Mouse (Mus musculus) heart, postnatal 0 days (tissue): Measurements from ENCODE around the gene Cd200r1. TPM values are rescaled to one million over a fixed set of nuclear protein-coding genes. Genes with fewer than 3 reads are reported as not detected.
A peak's percentile ranks its signal among the peaks of the same experiment; 100 is the strongest.

Source experiments
- ATAC-seq: fragments of 200-750 bp; cut with Nextera tagmentation; 2 replicates; pipeline ENCODE4 v1.8.0; 2017; ENCODE audit warnings: low read depth, moderate number of reproducible peaks, moderate library complexity; ENCODE audit not compliant: insufficient read depth
- DNase-seq: peaks from one replicate; pipeline ENCODE4 v3.0.0-alpha.2; 2016; ENCODE audit warnings: low spot score
- H3K27ac ChIP-seq: fragments of 300-500 bp; sonication (generic); 2 replicates; pipeline ENCODE4 v1.5.1; 2014; ENCODE audit warnings: low read depth, mild to moderate bottlenecking
- H3K27me3 ChIP-seq: fragments of 300-500 bp; sonication (generic); 2 replicates; pipeline ENCODE4 v1.6.1; 2014; ENCODE audit warnings: low read length, mixed read lengths; ENCODE audit not compliant: control insufficient read depth, insufficient read depth
- H3K36me3 ChIP-seq: fragments of 300-500 bp; sonication (generic); replicated peaks from 2 replicates; pipeline ENCODE4 v1.6.1; 2014; ENCODE audit warnings: low read length, mixed read lengths; ENCODE audit not compliant: control insufficient read depth, insufficient read depth
- H3K4me1 ChIP-seq: fragments of 300-500 bp; sonication (generic); 2 replicates; pipeline ENCODE4 v1.6.1; 2014; ENCODE audit warnings: antibody characterized with exemption; ENCODE audit not compliant: control insufficient read depth, insufficient read depth
- H3K4me2 ChIP-seq: fragments of 300-500 bp; sonication (generic); 2 replicates; pipeline ENCODE4 v1.6.1; 2014; ENCODE audit warnings: low read depth, mild to moderate bottlenecking, low read length, moderate library complexity
- H3K4me3 ChIP-seq: fragments of 300-500 bp; sonication (generic); 2 replicates; pipeline ENCODE4 v1.5.1; 2014; ENCODE audit warnings: low read depth, low read length
- H3K9ac ChIP-seq: fragments of 300-500 bp; sonication (generic); replicated peaks from 2 replicates; pipeline ENCODE4 v1.6.1; 2014; ENCODE audit warnings: low read depth, low read length, mixed read lengths
- H3K9me3 ChIP-seq: fragments of 300-500 bp; sonication (generic); replicated peaks from 2 replicates; pipeline ENCODE4 v1.6.1; 2016; ENCODE audit warnings: low read length; ENCODE audit not compliant: control insufficient read depth
- CTCF ChIP-seq: IDR thresholded peaks from 2 replicates; pipeline ENCODE4 v1.5.1; 2016; ENCODE audit warnings: antibody characterized with exemption, control low read depth, low read depth
- EP300 ChIP-seq: IDR thresholded peaks from 2 replicates; pipeline ENCODE4 v1.6.1; 2016; ENCODE audit warnings: antibody characterized with exemption, low read depth
- WGBS: fragments of 180-500 bp; shearing (Covaris S2); extraction: QIAGEN DNeasy Blood & Tissue Kit; methylation state at CpG from one replicate; pipeline ENCODE4 v1.1.7; 2014; 5-methylcytosine and 5-hydroxymethylcytosine counted together
- polyA plus RNA-seq: library from polyadenylated mRNA; unstranded; fragments of >200 nt; fragmentation: Nextera tagmentation; extraction: Ambion mirVana; gene quantifications from 2 replicates; pipeline ENCODE4 v1.2.1, GENCODE M21; 2015
- total RNA-seq: library from RNA; depleted of rRNA; stranded (reverse); fragments of >200 nt; gene quantifications from 2 replicates; pipeline ENCODE4 v1.2.3, GENCODE M21; 2014; ENCODE audit warnings: low replicate concordance

Gene Cd200r1
- total and polyA plus RNA-seq, 2 experiments from 2014 or later = 0.98 to 1.6 TPM

DNA sequence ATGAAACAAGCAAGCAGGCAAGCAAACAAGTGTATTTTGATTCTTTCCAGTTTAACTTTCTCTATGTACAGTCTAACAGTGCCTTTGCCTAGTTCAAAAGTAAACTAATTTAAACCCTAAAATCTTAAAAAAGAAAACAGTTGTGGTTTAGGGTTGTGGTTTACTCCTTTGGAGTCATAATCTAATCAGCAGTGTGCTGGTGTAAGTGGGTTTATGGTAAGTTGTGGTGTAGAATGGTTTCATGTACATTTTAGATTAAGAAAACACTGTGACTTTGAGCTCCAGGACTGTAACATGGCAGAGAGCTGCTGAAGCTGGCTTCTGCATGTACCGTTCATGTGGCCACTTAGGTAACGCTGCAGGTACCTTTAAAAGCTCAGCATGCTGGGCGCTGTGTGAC lies 38.0 kb upstream of the Cd200r1 start:
- no peak overlapping the region for H3K27ac ChIP-seq
- H3K4me2 ChIP-seq = no peak overlapping the region
- peaks cover 45% of the 10 kb centered on the region for H3K36me3 ChIP-seq
- TF ChIP-seq EP300 (no peak), CTCF (no peak)
- DNase-seq (no peak), ATAC-seq (no peak)
- H3K9ac ChIP-seq = no peak overlapping the region
- 96% methylated on average over 3 of the region's 3 CpGs for WGBS
- peaks cover 13% of the 10 kb centered on the region for H3K4me1 ChIP-seq
- no peaks in the 10 kb centered on the region for H3K9me3 ChIP-seq
- H3K4me3 ChIP-seq = no peak overlapping the region
- no peaks in the 10 kb centered on the region for H3K27me3 ChIP-seq

DNA sequence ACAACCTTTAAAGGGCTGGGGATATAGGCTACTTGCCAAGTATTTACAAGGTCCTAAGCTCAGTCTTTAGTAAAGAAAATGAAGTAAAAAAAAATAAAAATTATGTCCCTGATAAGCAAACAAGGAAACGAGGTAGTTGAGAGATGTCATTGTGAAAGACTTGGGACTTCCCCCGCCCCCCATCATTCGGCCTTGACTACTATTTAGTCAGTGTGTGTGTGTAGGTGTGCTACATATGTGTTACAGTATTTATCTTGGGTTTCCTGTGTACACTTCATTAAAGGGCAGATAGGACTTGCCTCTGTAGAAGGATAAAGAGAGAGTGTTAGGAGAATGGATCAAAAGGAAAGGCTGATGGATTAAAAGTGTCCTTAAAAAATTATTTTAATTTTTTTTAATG lies 31.5 kb upstream of the Cd200r1 start:
- TF ChIP-seq EP300 (no peak), CTCF (no peak)
- H3K36me3 ChIP-seq = peaks cover 97% of the 10 kb centered on the region
- WGBS = 67% methylated on average over 3 of the region's 3 CpGs

DNA sequence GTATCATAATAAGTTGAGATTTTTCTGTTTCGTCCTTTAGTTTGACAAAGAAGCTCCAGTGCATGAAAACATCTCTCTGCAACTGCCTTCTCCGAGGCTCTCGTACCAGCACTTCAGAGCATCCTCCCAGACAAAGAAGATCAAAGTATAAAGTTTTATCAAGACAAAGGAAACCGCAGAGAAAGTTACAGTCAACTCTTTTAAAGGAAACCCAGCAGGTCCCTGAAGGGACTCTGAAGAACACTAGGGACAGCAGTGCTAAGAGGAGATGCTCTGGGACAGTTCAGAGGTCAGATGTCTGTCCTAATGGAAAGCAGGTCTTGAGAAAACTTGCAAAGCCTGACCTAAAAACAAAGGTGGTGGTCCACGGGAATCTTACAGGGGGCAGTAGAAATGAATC lies 29.9 kb upstream of the Cd200r1 start:
- WGBS = 82% methylated on average over 5 of the region's 5 CpGs
- H3K4me2 ChIP-seq = no peak overlapping the region
- no peaks in the 10 kb centered on the region for H3K9me3 ChIP-seq
- DNase-seq = no peak
- H3K4me1 ChIP-seq = no peaks in the 10 kb centered on the region
- peaks cover 88% of the 10 kb centered on the region for H3K36me3 ChIP-seq
- H3K27me3 ChIP-seq = no peaks in the 10 kb centered on the region
- TF ChIP-seq EP300 = no peak
- no peak for TF ChIP-seq CTCF
- ATAC-seq = no peak
- no peak overlapping the region for H3K9ac ChIP-seq
- H3K27ac ChIP-seq = no peak overlapping the region
- no peak overlapping the region for H3K4me3 ChIP-seq

More for the DNA sequence above, 31.5 kb upstream of the Cd200r1 start:
- ATAC-seq (no peak), DNase-seq (no peak)
- H3K4me3 ChIP-seq = no peak overlapping the region
- H3K4me1 ChIP-seq = no peaks in the 10 kb centered on the region
- H3K9me3 ChIP-seq = no peaks in the 10 kb centered on the region
- H3K4me2 ChIP-seq = no peak overlapping the region
- H3K27ac ChIP-seq = no peak overlapping the region
- no peak overlapping the region for H3K9ac ChIP-seq
- H3K27me3 ChIP-seq = no peaks in the 10 kb centered on the region

DNA sequence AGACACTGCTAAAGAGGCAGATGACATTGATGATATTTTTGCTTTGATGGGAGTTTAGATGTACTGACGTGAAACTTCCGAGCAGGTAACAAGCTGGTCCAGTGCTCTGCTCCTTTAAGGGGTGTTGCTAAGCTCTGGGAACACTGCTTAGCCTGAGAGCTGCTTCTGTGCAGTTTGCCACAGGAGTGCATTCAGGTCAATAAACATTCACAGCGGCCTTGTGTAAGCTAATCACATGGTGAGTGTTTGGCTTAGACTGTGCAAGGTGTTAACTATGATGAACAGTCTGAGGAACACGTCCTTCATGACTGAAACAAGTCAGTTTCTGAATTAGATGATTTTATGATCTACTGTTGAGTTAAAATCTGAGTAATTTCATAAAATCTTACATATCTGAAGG lies 29.4 kb upstream of the Cd200r1 start:
- Histone ChIP-seq H3K27me3 (no peaks in the 10 kb centered on the region), H3K9ac (no peak overlapping the region), H3K27ac (no peak overlapping the region), H3K9me3 (no peaks in the 10 kb centered on the region), H3K4me3 (no peak overlapping the region), H3K4me1 (no peaks in the 10 kb centered on the region), H3K36me3 (peaks cover 87% of the 10 kb centered on the region), H3K4me2 (no peak overlapping the region)
- TF ChIP-seq CTCF (no peak), EP300 (no peak)
- 78% methylated on average over 4 of the region's 4 CpGs for WGBS
- DNase-seq = no peak
- no peak for ATAC-seq

DNA sequence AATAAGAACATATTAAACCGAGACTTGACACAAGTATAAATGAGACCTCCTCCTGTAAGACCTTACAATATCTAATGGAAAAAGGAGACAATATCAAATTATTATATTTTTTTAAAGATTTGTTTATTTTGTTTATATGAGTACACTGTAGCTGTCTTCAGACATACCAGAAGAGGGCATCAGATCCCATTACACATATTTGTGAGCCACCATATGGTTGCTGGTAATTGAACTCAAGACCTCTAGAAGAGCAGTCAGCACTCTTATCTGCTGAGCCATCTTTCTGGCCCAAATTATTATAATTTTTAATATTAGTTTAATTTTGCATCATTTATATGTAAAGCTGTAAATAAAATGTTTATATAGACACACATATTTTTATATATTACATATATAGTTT lies 22.8 kb upstream of the Cd200r1 start:
- TF ChIP-seq CTCF (no peak; the same call in 1 of the 2 replicates), EP300 (no peak)
- H3K4me2 ChIP-seq = no peak overlapping the region
- H3K4me1 ChIP-seq = peaks cover 5% of the 10 kb centered on the region
- no peak overlapping the region for H3K4me3 ChIP-seq
- H3K27me3 ChIP-seq = no peaks in the 10 kb centered on the region
- 88% methylated on average over 1 of the region's 1 CpGs for WGBS
- no peaks in the 10 kb centered on the region for H3K9me3 ChIP-seq
- H3K9ac ChIP-seq = no peak overlapping the region
- no peak for ATAC-seq
- no peak overlapping the region for H3K27ac ChIP-seq
- no peak for DNase-seq
- H3K36me3 ChIP-seq = peaks cover 34% of the 10 kb centered on the region

DNA sequence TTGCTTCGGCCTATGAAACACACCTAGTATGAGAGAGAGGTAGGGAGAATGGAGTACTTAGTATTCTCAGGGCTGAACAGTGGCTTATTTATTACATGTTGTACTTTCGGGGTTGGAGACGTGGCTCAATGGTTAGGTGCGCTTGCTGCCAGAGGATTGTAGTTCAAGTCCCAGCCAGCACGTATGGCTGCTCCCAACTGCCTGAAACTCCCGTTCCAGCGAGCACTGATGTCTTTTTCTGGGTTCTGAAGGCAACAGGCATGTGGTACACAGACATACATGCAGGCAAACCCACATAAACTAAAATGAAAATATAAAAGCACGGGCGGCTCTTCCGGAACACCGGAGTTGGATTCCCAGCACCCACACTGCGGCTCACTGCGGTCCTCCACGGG lies 20.1 kb upstream of the Cd200r1 start:
- TF ChIP-seq EP300 (no peak), CTCF (no peak)
- WGBS = 5% methylated on average over 14 of the region's 14 CpGs
- ATAC-seq = 0 out of 2 replicates have a peak, but pooled peaks have one; percentile 24
- Histone ChIP-seq H3K9ac (peak overlapping the region; percentile 83), H3K27me3 (no peaks in the 10 kb centered on the region), H3K4me2 (peak overlapping the region; percentile 84), H3K27ac (peak overlapping the region; percentile 93), H3K4me1 (peaks cover 5% of the 10 kb centered on the region), H3K9me3 (no peaks in the 10 kb centered on the region), H3K36me3 (peaks cover 15% of the 10 kb centered on the region), H3K4me3 (peak overlapping the region; percentile 89)
- DNase-seq = no peak
